Mouse (Mus musculus) MEL (cell line): ENCODE results near the gene Tbx3. TPM values are rescaled to one million over a fixed set of nuclear protein-coding genes. Genes with fewer than 3 reads are reported as not detected.

Source experiments
- DNase-seq: peaks from one replicate; pipeline ENCODE4 v3.0.0; 2011; ENCODE audit warnings: low read depth, low spot score
- H3K27ac ChIP-seq: 2 replicates; pipeline ENCODE4 v1.5.1; 2012; ENCODE audit warnings: low read depth, mild to moderate bottlenecking, control low read depth, low read length, moderate library complexity; ENCODE audit not compliant: control insufficient read depth
- H3K27me3 ChIP-seq, 2 experiments: fragments of 150-350 bp in 1 of 2; sonication (generic) in 1 of 2; 2 replicates each; pipeline ENCODE4 v1.6.1; 2012; ENCODE audit warnings: low read length in 2 of 2, mild to moderate bottlenecking in 2 of 2, improper control_type of control experiment in 1 of 2, moderate library complexity in 1 of 2; ENCODE audit not compliant: insufficient read depth in 2 of 2, control insufficient read depth in 1 of 2
- H3K36me3 ChIP-seq, 2 experiments: 2 replicates each; pipeline ENCODE4 v1.6.1; 2012 to 2014; ENCODE audit warnings: low read length in 2 of 2, improper control_type of control experiment in 1 of 2, inconsistent platforms in 1 of 2, mild to moderate bottlenecking in 1 of 2; ENCODE audit not compliant: insufficient read depth in 2 of 2, control insufficient read depth in 1 of 2
- H3K4me1 ChIP-seq, 2 experiments: fragments of 150-350 bp in 1 of 2; sonication (generic) in 1 of 2; 2 replicates each; pipeline ENCODE4 v1.6.1; 2012; ENCODE audit warnings: low read length in 2 of 2, improper control_type of control experiment in 1 of 2, mild to moderate bottlenecking in 1 of 2; ENCODE audit not compliant: insufficient read depth in 2 of 2, control insufficient read depth in 1 of 2
- H3K4me3 ChIP-seq, 2 experiments: fragments of 150-350 bp in 1 of 2; sonication (generic) in 1 of 2; 2 replicates each; pipeline ENCODE4 v1.5.1; 2012; ENCODE audit warnings: low read depth in 2 of 2, low read length in 2 of 2, mild to moderate bottlenecking in 2 of 2, moderate library complexity in 2 of 2, control low read depth in 1 of 2, improper control_type of control experiment in 1 of 2; ENCODE audit not compliant: control insufficient read depth in 1 of 2, insufficient read depth in 1 of 2
- H3K79me2 ChIP-seq: 2 replicates; pipeline ENCODE4 v1.6.1; 2012; ENCODE audit warnings: mild to moderate bottlenecking, low read length, moderate library complexity; ENCODE audit not compliant: control insufficient read depth, poor library complexity, insufficient read depth
- H3K9ac ChIP-seq: 2 replicates; pipeline ENCODE4 v1.6.1; 2012; ENCODE audit warnings: low read depth, mild to moderate bottlenecking, control low read depth, low read length, moderate library complexity; ENCODE audit not compliant: control insufficient read depth, poor library complexity, severe bottlenecking
- H3K9me3 ChIP-seq: fragments of 150-350 bp; sonication (generic); replicated peaks from 2 replicates; pipeline ENCODE4 v1.6.1; 2012; ENCODE audit warnings: mild to moderate bottlenecking, low read length, improper control_type of control experiment, moderate library complexity; ENCODE audit not compliant: insufficient read depth
- BHLHE40 ChIP-seq: IDR thresholded peaks from 2 replicates; pipeline ENCODE4 v1.6.1; 2012; ENCODE audit warnings: low read depth, mild to moderate bottlenecking, inconsistent platforms, low read length, improper control_type of control experiment, borderline replicate concordance
- CHD1 ChIP-seq: IDR thresholded peaks from 2 replicates; pipeline ENCODE4 v1.6.1; 2012; ENCODE audit warnings: low read depth, mild to moderate bottlenecking, inconsistent platforms, low read length, improper control_type of control experiment
- CTCF ChIP-seq, 3 experiments: IDR thresholded peaks in 2 of 3; conservative IDR thresholded peaks in 1 of 3; 2 replicates each; pipeline ENCODE4 v1.5.1; 2011 to 2012; ENCODE audit warnings: low read length in 3 of 3, low read depth in 2 of 3, mild to moderate bottlenecking in 2 of 3, improper control_type of control experiment in 1 of 3, inconsistent platforms in 1 of 3, mixed read lengths in 1 of 3, moderate library complexity in 1 of 3; ENCODE audit not compliant: control insufficient read depth in 1 of 3, insufficient read depth in 1 of 3, poor library complexity in 1 of 3, severe bottlenecking in 1 of 3
- E2F4 ChIP-seq: IDR thresholded peaks from 2 replicates; pipeline ENCODE4 v1.6.1; 2011; ENCODE audit warnings: low read depth, low read length, improper control_type of control experiment, borderline replicate concordance
- ELF1 ChIP-seq: IDR thresholded peaks from 2 replicates; pipeline ENCODE4 v1.6.1; 2014; ENCODE audit warnings: low read depth, mild to moderate bottlenecking, inconsistent platforms, low read length, improper control_type of control experiment, moderate library complexity
- EP300 ChIP-seq, 2 experiments: IDR thresholded peaks; 2 replicates each; pipeline ENCODE4 v1.6.1; 2011; ENCODE audit warnings: improper control_type of control experiment in 2 of 2, low read length in 2 of 2, low read depth in 1 of 2, mild to moderate bottlenecking in 1 of 2
- GABPA ChIP-seq: IDR thresholded peaks from 2 replicates; pipeline ENCODE4 v1.6.1; 2012; ENCODE audit warnings: low read depth, mild to moderate bottlenecking, inconsistent platforms, low read length, improper control_type of control experiment, moderate library complexity
- HCFC1 ChIP-seq: IDR thresholded peaks from 2 replicates; pipeline ENCODE4 v1.6.1; 2012; ENCODE audit warnings: low read depth, mild to moderate bottlenecking, inconsistent platforms, low read length, improper control_type of control experiment, moderate library complexity
- JUND ChIP-seq: IDR thresholded peaks from 2 replicates; pipeline ENCODE4 v1.6.1; 2011; ENCODE audit warnings: low read depth, mild to moderate bottlenecking, improper control_type of control experiment, low read length
- MAX ChIP-seq: IDR thresholded peaks from 2 replicates; pipeline ENCODE4 v1.6.1; 2011; ENCODE audit warnings: low read length, improper control_type of control experiment
- MAZ ChIP-seq: IDR thresholded peaks from 2 replicates; pipeline ENCODE4 v1.6.1; 2012; ENCODE audit warnings: low read depth, mild to moderate bottlenecking, inconsistent platforms, low read length, improper control_type of control experiment
- MEF2A ChIP-seq: IDR thresholded peaks from 2 replicates; pipeline ENCODE4 v1.6.1; 2014; ENCODE audit warnings: low read depth, mild to moderate bottlenecking, inconsistent platforms, low read length, improper control_type of control experiment; ENCODE audit not compliant: poor library complexity, insufficient replicate concordance, severe bottlenecking; ENCODE audit errors: extremely low read depth
- MXI1 ChIP-seq: IDR thresholded peaks from 2 replicates; pipeline ENCODE4 v1.6.1; 2011; ENCODE audit warnings: mild to moderate bottlenecking, low read depth, low read length, improper control_type of control experiment
- NRF1 ChIP-seq: IDR thresholded peaks from 2 replicates; pipeline ENCODE4 v1.6.1; 2014; ENCODE audit warnings: low read depth, mild to moderate bottlenecking, inconsistent platforms, low read length, improper control_type of control experiment, moderate library complexity; ENCODE audit not compliant: poor library complexity, insufficient read depth, severe bottlenecking
- POLR2AphosphoS5 ChIP-seq: IDR thresholded peaks from 2 replicates; pipeline ENCODE4 v1.6.1; 2012; ENCODE audit warnings: low read depth, borderline replicate concordance, mild to moderate bottlenecking, inconsistent platforms, low read length, moderate library complexity, mixed read lengths
- RAD21 ChIP-seq: IDR thresholded peaks from 2 replicates; pipeline ENCODE4 v1.6.1; 2011; ENCODE audit warnings: mild to moderate bottlenecking, low read depth, low read length, improper control_type of control experiment
- RCOR1 ChIP-seq: IDR thresholded peaks from 2 replicates; pipeline ENCODE4 v1.6.1; 2012; ENCODE audit warnings: low read depth, mild to moderate bottlenecking, inconsistent platforms, low read length, improper control_type of control experiment
- SIN3A ChIP-seq: IDR thresholded peaks from 2 replicates; pipeline ENCODE4 v1.6.1; 2012; ENCODE audit warnings: low read length, improper control_type of control experiment, inconsistent platforms
- SMC3 ChIP-seq: IDR thresholded peaks from 2 replicates; pipeline ENCODE4 v1.6.1; 2011; ENCODE audit warnings: low read depth, low read length, improper control_type of control experiment
- TCF12 ChIP-seq: IDR thresholded peaks from 2 replicates; pipeline ENCODE4 v1.6.1; 2014; ENCODE audit warnings: low read depth, mild to moderate bottlenecking, inconsistent platforms, low read length, improper control_type of control experiment, moderate library complexity
- USF1 ChIP-seq: IDR thresholded peaks from 2 replicates; pipeline ENCODE4 v1.6.1; 2014; ENCODE audit warnings: low read depth, mild to moderate bottlenecking, inconsistent platforms, low read length, improper control_type of control experiment, moderate library complexity
- USF2 ChIP-seq, 2 experiments: IDR thresholded peaks; 2 replicates each; pipeline ENCODE4 v1.6.1; 2011 to 2012; ENCODE audit warnings: improper control_type of control experiment in 2 of 2, low read length in 2 of 2, borderline replicate concordance in 1 of 2, inconsistent platforms in 1 of 2, low read depth in 1 of 2, mild to moderate bottlenecking in 1 of 2; ENCODE audit not compliant: insufficient read depth in 1 of 2
- ZC3H11A ChIP-seq: IDR thresholded peaks from 2 replicates; pipeline ENCODE4 v1.6.1; 2012; ENCODE audit warnings: low read depth, mild to moderate bottlenecking, inconsistent platforms, low read length, improper control_type of control experiment
- polyA plus RNA-seq, 2 experiments: library from polyadenylated mRNA; stranded (reverse) in 1 of 2; unstranded in 1 of 2; fragments of >175 nt in 1 of 2; fragments of >200 nt in 1 of 2; gene quantifications; 2 replicates each; pipeline versions ENCODE4 v1.2.1 to v1.2.4; 2012; ENCODE audit warnings: low replicate concordance in 2 of 2, low read depth in 1 of 2; ENCODE audit not compliant: insufficient read length in 2 of 2, insufficient read depth in 1 of 2, missing spikeins in 1 of 2
- total RNA-seq: library from RNA; depleted of rRNA; stranded (reverse); fragments of 300-350 nt; gene quantifications from 2 replicates; pipeline ENCODE4 v1.2.3, GENCODE M21; 2012

Tbx3 gene
- total and polyA plus RNA-seq, 3 experiments = not detected

DNA sequence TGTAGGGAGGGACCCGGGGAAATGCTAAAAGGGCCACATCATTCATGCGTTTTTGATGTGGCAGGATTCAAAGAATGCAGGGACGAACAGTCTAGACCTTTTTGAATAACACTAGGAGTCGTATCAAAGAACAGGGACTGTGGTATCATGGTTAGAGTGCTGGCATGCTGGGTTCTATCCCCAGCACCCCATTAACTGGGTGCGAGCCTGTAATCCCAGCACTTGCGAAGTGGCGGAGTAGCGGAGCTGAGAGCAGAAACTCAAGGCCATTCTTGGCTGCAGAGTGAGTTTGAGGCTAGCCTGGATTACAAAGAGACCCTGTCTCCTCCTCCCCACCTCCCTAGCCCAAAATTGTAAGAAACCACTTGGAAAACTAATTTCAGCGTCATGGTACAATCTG, 44.3 kb upstream of the Tbx3 start:
- H3K9me3 ChIP-seq = no peaks in the 10 kb centered on the region
- no peaks in the 10 kb centered on the region for H3K27me3 ChIP-seq
- no peak for TF ChIP-seq HCFC1
- TF ChIP-seq MAZ = no peak
- TF ChIP-seq RAD21 = no peak
- no peak for TF ChIP-seq NRF1
- no peak for TF ChIP-seq MEF2A
- no peak for TF ChIP-seq POLR2AphosphoS5
- no peak for TF ChIP-seq MAX
- no peak for TF ChIP-seq USF1
- TF ChIP-seq SIN3A = no peak
- TF ChIP-seq RCOR1 = no peak
- no peak for TF ChIP-seq ZC3H11A
- no peak for TF ChIP-seq MXI1
- TF ChIP-seq ELF1 = no peak
- TF ChIP-seq CTCF (IDR thresholded peaks at IDR 0.05 in 2 of 3, conservative IDR thresholded peaks at IDR 0.05 in 1 of 3; ENCODE audit: control insufficient read depth in 1 of 3, insufficient read depth in 1 of 3, low read depth in 2 of 3, low read length in 3 of 3, poor library complexity in 1 of 3, severe bottlenecking in 1 of 3) = no peak
- TF ChIP-seq EP300 (IDR thresholded peaks at IDR 0.05; ENCODE audit: low read depth in 1 of 2, low read length in 2 of 2) = no peak
- TF ChIP-seq GABPA = no peak

DNA sequence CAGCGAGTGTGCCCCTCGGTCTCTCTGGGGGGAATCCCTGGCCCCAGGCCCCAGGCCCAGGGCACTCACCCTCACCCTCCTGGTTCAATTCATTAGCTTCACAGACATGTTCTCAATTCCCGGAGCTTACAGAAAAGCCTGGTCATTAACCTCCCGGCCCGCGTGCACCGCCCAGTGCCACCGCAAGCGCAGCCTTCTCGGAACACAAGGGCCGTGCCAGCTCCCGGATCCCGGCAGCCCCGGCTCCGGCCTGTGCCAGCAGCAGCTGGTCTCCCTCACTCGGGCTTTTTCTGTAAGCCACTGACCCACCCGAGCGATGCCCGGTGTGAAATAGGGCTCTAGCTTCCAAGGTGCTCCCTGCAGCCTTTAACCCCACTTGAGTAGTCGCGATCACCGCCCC, 43.8 kb upstream of the Tbx3 start:
- no peak overlapping the region for H3K4me3 ChIP-seq
- H3K9ac ChIP-seq = no peak overlapping the region
- no peaks in the 10 kb centered on the region for H3K27me3 ChIP-seq
- H3K27ac ChIP-seq = no peak overlapping the region
- no peaks in the 10 kb centered on the region for H3K79me2 ChIP-seq
- TF ChIP-seq MAX (no peak), JUND (no peak), BHLHE40 (no peak), TCF12 (no peak), USF2 (IDR thresholded peaks at IDR 0.05; ENCODE audit: borderline replicate concordance in 1 of 2, insufficient read depth in 1 of 2, low read depth in 1 of 2, low read length in 2 of 2) (no peak), E2F4 (no peak), CHD1 (no peak), SMC3 (no peak), ZC3H11A (no peak), POLR2AphosphoS5 (no peak), GABPA (no peak)
- TF ChIP-seq, all 39 proteins: peak for 0
- Histone ChIP-seq H3K9me3 (no peaks in the 10 kb centered on the region), H3K36me3 (no peaks in the 10 kb centered on the region), H3K4me1 (no peaks in the 10 kb centered on the region)
- DNase-seq = no peak

More for the DNA sequence above, 44.3 kb upstream of the Tbx3 start:
- no peak overlapping the region for H3K9ac ChIP-seq
- H3K27ac ChIP-seq = no peak overlapping the region
- H3K36me3 ChIP-seq = no peaks in the 10 kb centered on the region
- no peaks in the 10 kb centered on the region for H3K79me2 ChIP-seq
- no peak for DNase-seq
- H3K4me1 ChIP-seq = no peaks in the 10 kb centered on the region
- H3K4me3 ChIP-seq = no peak overlapping the region
